Mouse (Mus musculus): ENCODE data around the gene Gm21704.
"Not testable (repeated sequence)": the region's sequence is repeated elsewhere in the genome, so short reads cannot be mapped to it uniquely, and the experiment has no call there.

Gene Gm21704

GRCm38 (mm10) chrY:3410067-3410466, at the start of gene Gm21704, which contains the start of gene Gm21708:
Gene Gm21704 (minus strand): TSS chrY:3410167.
Gene Gm21708 (minus strand): TSS chrY:3410167.
- not testable (repeated sequence) for DNase-seq (ENCODE audit: low spot score in 2 of 2)

GRCm38 (mm10) chrY:3345229-3345628, 64.7 kb downstream of the Gm21704 start, which contains the start of gene Gm21693:
Gene Gm21693 (minus strand): TSS chrY:3345329.
- DNase-seq (ENCODE audit: low spot score in 2 of 2): not testable (repeated sequence)

- not testable (repeated sequence) for DNase-seq (ENCODE audit: low spot score in 2 of 2)
Observed at GRCm38 (mm10) chrY:3340661-3341060, 69.3 kb downstream of the Gm21704 start.
